Mouse (Mus musculus) heart, adult 8-10 months (tissue): ENCODE measurements around the gene Fgd5. TPM values are rescaled to one million over a fixed set of nuclear protein-coding genes. Genes with fewer than 3 reads are reported as not detected.
"Not testable (repeated sequence)": the region's sequence is repeated elsewhere in the genome, so short reads cannot be mapped to it uniquely, and the experiment has no call there.

Experiments used
- DNase-seq: peaks from one replicate; pipeline ENCODE4 v3.0.0; 2022; ENCODE audit warnings: low spot score
- total RNA-seq, 4 experiments: library from RNA; stranded (reverse); gene quantifications; 2 replicates each; pipeline ENCODE4 v1.2.4; 2022

The Fgd5 gene
- total RNA-seq, result 10 to 100 TPM; 18.1 to 25.7 (median 20.8) TPM

DNA sequence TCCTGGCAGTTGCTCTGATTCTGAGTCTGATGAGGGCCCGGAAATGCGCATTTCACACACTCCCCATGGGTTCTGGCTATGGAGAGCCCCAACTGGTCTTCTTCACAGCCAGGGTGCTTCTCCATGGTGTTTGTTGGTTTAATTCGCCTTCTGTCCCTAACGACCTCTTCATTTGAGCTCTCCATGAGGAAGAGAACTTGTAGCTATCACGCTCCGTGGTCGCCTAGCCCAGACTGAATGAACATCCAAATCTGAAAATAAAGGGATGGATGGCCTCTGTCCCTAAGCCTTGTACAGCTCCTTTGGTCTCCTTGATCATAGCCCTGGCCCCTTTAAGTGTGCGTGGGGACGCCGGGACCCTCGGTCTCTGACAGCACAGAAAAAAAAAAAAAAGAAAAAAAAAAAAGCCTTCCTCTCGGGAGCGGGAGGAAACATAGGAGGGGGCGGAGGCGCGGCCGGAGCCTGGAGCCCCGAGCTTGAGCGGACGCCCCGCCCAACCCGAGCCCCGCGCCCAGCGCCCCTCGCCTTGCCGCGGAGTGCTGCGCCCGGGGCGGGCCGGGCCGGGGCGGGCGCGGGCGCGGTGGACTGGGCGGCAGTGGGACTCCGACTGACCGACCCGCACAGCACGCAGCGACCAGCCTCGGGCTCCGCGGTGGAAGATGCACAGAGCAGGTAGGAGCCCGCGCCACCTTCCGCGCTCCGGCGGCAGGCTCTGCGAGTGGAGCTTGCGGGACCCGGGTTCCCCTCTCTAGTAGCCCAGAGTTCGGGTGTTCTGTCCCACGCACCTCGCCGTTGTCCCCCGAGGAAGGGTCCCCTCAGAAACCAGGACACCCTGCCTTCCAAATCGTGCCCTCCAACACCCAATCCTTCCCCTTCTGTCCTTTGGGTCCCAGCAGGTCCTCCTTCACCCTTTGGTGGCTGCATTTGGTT is at the start of gene Fgd5:
Gene Fgd5 (plus strand): TSS at position 508 of the 930 bp plus-strand sequence.
- DNase-seq, result peak; percentile 36

DNA sequence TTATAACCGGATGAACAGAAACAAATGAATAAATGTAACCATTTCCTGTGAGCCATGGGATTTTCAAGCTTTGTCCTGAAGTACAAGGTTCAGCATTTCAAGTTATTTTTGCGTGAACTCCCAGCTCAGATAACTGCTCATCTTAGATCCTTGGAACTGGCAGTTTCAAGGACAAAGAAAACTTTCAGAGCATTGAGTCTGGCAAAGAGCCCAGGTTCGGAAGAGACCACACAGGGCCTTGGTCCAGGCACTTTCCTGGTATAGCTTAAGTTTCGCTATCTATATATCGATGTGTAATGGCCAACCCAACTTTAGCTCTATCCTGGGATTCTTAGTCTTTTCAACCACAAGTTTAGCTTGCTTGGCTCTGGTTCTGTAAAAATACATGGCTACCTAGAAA is 47.4 kb upstream of the Fgd5 start:
- no peak for DNase-seq

DNA sequence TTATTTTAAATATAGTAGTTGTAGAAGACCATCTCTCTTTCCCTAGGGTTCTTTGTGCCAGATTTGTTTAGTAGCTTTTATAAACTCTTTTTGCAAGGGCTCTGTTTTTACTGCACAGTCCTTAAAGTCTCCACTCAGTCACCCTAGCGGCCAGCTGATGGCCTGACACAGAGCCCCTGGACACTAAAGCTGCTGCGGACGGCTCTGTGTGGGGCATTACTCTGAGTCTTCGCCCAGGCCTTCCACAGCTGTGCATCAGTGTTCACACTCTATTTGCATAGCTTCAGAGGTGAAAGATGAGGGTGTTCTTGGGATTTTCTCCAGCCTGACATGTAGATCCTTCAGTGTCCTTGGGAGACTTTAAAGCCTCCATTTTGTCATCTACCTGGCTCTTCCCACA is 40.2 kb upstream of the Fgd5 start:
- no peak for DNase-seq

DNA sequence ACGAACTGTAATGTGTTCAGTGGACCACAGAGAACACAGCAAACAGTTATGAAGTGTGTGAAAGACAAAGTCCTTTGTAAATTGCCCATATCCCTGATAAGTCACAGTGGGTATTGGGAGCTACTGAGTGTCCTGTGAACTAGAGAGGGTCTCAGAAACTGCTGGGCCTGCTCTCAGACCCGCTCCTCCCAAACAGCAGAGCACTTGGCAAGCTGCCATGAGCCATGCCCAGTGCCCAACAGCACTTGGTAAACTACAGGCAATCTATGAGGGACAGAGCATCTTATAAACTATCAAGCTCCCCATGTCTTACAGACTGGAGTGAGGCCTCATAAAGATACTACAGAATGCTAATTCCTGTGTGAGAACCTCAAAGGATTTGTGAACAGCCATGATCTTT is 30.3 kb upstream of the Fgd5 start:
- no peak for DNase-seq

DNA sequence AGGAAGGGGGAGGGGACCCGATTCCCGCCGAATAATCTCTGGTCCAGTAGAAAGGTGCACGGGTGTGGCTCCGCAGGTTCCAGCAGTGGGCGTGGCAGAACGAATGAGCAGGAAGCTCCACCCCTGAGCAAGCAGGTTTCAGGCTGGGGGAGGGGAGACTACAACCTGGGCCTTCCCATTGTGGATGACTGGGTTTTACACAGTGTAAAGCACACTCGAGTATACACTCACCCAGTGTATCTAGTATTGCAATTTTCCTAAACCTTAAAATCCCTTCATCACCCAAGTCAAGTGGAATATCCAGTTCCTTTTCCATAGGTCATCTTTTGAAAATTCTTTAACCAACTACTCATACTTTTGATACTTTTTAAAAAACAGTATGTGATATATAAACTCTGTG is 20.7 kb upstream of the Fgd5 start:
- not testable (repeated sequence) for DNase-seq

DNA sequence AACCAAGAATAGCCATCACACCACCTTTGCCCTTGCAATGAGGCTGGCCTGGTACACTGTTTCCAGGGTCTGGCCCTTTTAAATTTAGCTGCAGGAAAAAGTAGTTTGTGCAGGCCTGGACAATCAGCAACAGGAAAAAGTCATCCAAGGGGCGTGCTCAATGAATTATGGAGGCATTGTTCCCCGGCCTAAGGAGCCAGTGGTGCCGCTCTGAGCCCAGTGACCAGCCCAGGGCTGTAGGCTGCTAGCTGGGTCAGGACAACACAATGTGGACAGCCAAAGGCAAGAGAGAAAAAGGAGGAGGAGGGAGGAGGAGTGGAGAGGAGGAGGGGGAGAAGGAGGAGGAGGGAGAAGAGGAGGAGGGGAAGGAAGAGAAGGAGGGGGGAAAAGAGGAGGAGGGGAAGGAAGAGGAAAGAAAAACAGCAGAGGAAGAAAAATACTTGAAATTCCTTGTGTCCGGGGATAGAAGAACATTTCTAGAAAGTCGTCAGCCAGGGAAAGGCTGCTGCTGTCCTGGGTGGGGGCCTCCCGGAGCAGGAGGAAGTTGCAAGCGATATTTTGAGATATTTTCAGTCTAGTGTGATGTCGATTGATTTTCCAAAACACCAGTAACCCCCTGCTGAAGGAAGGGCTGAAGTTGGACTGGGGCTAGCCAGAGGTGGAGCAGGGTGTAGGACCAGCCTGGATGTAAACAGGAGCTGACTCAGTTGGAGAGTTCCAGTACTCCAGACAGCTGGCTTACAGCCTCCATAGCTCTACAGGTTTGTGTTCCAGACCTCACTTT is 18.5 kb upstream of the Fgd5 start:
- DNase-seq, result peak; percentile 68

DNA sequence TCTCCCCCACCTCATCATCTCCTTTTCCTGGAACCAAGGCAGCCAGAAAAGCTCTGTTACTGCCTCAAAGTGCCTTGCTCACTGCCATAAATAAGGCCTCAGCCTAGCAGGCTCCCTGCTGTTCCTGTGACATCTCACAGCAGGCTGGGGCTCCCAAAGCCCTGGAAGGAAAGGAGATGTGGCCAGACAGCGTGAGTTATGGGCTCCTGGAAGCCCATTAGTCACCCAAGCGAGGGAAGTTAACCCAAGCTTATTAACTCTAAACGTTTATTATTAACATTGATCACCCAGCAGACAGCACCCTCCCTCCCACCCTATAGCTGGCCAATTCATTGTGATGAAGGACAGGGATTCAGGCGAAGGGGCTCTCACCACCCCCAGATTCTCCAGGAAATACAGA is 15.2 kb upstream of the Fgd5 start:
- no peak for DNase-seq

DNA sequence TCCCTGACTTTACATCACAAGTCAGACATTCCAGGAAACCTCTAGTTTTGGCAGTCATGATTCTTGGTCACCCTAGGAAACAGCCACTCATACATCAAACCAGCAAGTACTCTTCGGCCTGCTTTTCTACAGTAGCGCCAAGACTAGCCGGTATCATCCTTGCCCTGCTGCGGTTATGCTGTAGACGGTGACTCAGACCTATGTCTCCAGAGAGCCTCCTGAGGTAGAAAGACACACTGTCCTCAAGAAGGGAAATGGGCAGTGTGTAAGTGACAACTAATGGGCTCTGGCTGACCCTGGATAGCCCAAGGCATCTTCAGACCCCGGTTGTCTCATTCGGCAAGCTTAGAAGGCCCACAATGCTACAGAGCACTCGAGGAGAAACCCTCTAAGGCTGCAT is 13.6 kb upstream of the Fgd5 start:
- no peak for DNase-seq

DNA sequence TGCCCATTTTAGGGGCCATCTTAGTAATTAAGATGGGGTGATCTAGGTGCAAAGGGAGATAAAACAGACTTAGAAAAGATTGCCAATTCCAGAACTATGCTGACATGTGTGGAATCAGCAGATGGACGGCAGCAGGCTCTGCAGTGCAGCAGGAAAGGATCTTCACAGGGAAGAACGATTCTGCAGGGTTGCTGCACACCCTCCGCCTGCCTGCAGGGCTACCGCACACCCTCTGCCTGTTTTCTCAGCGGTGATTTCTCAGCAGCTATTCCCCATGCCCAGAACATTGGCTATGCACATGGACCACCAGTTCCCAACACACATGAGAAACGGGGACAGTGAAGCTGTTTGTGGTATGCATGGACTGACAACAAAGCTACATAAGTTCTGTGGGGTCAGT is 12.7 kb upstream of the Fgd5 start:
- DNase-seq, result no peak

DNA sequence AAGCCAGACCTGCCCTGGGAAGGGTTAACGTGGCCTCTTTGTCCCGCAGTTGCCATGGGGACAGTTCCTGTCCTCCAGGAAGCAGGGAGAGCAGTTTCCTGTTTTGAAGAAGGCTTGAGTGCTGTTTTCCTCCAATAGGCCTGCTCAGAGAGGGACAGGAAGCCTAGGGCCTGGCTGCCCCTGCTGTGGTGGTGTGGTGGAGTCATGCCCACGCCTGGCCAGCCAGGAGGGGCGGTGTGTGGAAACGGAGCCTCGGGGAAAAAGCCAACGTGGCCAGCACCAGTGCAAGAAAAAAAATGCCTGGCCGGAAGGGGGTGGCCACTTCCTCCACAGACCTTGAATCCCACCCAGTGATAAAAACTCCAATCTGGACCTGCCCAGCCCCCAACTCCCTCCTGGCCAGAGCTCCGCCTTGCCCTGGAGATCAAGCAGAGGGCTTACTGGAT is 6.5 kb upstream of the Fgd5 start:
- DNase-seq, result peak; percentile 88

DNA sequence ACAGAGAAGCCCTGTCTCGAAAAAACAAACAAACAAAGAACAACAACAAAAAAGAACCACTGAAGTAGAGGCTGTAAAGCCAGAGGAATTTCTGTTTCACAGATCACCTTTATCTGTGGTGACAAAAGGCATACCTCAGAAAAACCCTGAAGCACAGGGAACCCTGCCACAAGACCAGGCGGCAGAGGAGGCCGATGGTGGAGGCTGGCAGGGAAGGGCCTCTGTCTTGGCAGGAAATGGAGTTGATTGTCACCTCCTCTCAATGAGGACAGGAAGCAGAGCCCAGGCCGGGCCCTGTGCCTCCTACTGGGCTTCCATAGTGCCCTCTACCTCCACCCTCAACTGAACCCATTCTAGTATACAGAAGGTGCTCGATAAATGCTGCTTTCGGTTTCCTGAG is 4.7 kb upstream of the Fgd5 start:
- no peak for DNase-seq

DNA sequence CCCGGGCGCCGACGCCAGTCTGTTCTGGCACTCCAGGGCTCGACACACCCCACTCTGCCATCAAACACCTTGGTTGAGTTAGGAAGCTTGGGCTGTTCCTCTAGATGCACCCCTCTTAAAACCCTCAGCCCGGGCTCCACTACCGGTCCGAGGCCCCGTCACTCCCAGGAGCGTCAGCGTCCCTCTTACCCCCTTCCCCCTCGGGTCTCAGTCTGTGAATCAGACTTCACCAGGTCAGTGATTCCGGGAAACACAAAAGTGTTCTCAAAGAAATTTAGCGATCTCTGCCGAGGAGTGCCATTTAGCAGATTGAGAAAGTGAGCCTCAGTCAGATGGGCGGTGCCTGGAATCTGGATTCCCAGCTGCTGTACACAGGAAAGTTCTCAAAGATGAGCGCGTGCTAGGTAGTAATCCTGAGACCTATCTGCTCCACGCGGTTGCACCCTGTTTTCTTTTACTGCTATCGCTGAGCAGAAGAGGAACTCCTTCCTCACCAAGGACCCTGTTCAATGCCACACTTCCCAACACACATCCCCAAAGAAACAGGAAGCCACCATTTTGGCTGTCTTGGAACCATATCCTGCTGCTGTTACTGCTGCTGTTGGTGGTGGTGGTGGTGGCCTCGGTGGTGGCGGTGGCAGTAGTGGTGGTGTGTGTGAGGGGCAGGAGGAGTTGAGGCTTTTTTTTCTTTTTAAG is 771 bp downstream of the Fgd5 start:
- no peak for DNase-seq

DNA sequence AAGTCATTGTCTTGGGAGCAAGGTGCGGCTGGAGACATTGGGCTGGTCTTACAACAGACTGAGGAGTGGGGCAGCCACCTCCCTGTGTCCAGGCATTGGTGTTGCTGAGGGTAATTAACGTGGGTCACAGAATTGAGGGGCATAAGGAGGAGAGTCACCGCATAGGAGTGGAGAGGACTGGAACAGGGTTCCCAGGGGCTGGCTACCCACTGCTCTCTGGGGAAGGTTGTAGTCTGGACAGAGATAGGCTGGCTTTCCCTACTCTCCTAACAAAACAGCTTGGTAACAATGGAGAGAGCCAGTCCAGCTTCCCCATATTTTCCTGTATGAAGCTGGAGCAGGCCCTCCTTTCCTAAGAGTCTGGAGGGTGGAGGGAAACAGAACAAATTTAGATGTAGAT is 1.3 kb downstream of the Fgd5 start:
- DNase-seq, result no peak

DNA sequence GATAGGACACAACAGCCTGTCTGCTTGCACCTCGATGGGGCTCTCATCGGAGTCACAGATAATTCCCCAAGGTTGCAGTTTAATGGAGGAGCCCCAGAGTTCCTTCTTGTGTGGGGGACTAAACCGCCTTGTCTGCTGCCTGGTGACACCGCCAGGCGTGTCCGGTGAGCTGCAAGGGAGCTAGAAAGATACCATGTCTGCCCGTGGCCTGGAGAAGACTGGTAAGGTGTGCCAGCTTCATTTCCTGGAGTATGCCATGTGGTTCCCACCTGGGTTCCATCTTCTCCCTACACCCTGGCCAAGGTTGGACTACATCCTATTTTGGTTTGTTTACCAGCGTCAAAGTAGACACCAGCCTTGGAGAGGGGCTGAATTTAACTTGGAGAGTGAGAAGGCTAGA is 11.4 kb downstream of the Fgd5 start:
- no peak for DNase-seq

DNA sequence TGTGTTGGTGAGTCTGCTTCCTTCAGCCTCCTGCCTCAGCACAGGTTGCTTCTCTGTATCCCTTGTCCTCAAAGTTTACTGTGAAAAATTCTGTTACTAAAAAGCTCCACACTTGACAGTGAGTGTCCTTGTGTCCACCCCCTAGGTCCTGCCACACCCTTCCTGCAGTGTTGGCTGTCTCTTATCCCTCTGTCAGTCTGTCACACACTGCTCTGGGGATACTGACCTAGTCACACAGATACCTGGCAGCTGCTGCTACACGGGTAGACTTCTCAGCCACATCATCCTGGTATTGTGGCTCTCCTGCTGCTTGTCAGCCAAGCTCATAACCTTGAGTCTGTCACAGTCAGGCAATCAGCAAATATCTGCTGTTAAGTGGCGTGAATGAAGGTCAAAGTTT is 14.1 kb downstream of the Fgd5 start:
- DNase-seq, result no peak

DNA sequence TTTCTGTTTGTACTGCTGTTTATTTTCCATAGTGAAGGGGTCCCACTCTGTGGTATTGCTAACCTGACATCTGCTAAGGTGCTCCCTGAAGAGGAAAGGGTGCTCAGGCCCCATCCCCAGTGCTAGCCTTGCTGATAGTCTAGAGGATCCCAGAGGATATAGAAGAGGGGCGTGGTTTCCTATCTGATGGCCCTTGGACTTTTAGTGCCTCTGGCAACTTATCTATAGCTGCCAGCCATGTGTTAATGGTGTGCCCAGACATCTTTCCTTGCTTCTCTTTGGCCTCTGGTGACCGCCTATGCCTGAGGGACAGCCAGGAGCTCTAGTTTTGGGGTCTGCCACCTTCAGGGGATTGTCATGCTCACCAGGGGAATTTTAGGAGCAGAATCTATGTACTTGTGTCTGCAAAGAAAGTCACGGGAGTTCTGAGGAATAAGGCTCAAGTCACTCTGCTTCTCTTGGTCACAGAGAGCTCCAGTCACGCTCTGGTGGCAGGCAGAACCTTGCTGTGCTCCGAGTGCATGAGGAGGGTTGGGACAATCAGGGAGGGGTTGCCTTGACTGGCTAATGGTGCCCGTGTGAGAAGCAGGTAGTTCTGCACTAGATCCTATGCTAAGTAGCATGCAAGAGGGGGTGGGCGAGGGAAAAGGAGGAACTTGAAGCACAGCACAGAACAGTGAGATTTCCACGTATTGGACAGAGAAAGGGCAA is 15.3 kb downstream of the Fgd5 start:
- DNase-seq, result no peak

DNA sequence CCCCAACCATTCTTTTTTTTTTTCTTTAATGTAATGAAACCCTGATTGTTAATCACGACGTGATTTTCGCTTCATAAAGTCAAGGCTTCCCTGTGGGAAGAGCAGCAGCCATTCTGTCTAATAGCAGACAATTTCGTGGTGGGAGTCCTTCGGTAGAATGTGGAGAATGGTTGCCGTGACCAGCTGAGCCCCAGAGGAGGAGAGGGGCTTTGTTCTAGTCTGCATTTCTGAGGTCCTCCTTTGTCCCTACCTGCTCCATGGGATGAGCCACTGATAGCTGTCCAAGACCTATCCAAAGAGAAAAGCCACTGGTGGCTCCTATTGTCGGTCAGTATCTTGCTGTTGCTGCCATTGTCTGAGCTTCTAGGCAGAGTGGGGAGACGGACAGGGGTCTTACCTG is 17.4 kb downstream of the Fgd5 start:
- no peak for DNase-seq

DNA sequence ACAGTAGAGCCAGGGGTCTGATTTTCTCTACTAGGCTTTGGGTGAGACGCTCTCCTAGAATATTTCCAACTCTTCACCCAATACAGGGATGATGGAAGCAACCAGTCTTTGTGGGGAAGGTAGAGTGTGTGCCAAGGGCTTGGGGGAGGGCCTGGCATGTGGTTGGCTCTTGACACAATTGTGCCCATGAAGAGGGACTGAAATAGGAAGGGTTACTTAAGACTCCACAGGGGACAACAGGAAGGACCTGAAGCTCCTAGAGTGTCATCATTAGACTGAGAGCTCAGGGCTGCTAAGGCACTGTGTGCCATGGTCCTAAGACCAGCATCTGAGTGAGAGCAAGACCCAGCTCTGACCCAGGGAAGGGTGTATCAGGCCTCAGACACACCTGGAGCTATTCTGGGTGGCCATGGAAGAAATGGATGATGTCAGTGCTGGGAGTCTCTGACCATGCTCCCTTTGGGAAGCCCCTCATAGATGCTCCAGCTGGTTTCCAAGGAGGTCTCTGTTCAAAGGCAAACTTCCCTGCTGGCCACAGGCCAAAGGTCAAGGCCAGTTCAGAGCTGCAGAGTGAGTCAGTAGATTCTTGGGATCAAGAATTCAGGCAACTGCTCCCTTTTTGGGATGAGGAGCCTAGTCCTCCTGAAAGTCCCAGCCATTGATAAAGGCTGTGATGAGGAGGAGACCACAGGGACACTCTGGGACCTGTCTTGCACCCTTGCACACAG is 24.0 kb downstream of the Fgd5 start:
- no peak for DNase-seq

DNA sequence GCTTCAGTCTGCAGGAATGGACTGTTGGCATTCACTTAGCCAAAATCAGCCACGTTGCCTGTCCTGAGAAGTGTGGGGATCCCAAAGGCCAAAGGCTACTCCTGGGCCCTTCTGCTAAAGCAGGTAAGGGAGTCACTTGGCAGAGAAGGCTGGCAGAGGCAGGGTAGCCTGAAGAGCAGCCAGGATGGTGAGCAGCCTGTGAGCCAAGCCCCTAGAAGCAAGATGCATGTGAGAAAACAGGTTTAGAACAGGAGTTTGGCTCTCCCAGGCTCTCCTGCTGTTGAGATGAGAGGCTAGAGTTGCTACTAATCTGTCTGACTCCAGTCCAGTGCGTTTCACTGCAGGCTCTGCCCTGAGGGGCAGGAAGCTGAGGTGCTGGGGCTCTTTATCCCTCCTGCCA is 25.0 kb downstream of the Fgd5 start:
- no peak for DNase-seq

DNA sequence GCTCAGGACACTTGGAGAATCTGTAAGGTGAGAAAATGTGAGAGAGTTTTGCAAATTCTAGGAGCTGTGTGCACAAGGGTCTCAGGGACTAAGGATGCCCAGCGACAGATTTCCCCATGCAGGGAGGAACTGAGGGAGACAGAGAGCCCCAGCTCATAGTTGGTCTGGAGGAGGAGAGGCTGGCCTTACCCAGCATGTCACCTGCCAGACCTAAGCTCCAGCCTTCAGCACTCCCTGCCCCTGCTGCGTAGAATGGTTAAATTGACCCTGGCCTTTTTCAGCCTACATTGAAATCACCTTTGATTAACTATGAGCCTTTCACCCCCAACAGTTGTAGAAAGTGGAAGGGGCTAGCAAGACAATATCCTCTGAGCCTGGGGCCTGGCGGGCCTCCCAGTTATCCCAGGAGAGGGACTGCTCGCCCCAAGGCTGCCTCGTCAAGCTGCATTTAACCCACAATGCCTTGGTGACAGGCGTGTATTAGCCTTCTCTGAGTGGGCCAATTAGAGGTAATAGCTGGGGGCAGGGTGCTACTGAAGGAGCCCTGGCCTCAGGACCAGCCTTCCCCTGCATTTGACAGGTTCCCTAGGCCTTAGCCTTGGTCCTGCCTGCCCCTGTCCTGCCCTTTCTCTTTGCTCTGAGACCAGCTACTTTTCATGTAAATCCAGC is 25.6 kb downstream of the Fgd5 start:
- DNase-seq, result no peak
